Mouse (Mus musculus): ENCODE measurements around the gene Habp2. TPM values are rescaled to one million over a fixed set of nuclear protein-coding genes. Genes with fewer than 3 reads are reported as not detected.

Habp2 gene
- polyA plus RNA-seq, 2 experiments = 38.0 to 42.4 TPM

GRCm38 (mm10) chr19:56278366-56278765 is 8.6 kb upstream of the Habp2 start:
- WGBS (ENCODE audit: insufficient replicate concordance) = 61% methylated on average over 11 of the region's 11 CpGs
- no peak for DNase-seq (ENCODE audit: low read depth in 3 of 3, low spot score in 3 of 3)
- Histone ChIP-seq H3K9me3 (ENCODE audit: control insufficient read depth, low read length) (no peaks in the 10 kb centered on the region), H3K9ac (replicated peaks) (no peak overlapping the region), H3K4me3 (ENCODE audit: insufficient read depth in 1 of 2, low read depth in 2 of 2, low read length in 2 of 2) (no peak overlapping the region), H3K27ac (no peak overlapping the region), H3K4me2 (ENCODE audit: low read depth) (no peak overlapping the region), H3K36me3 (replicated peaks; ENCODE audit: control insufficient read depth, insufficient read depth, low read depth) (no peaks in the 10 kb centered on the region), H3K4me1 (replicated peaks; ENCODE audit: control insufficient read depth in 2 of 2, insufficient read depth in 2 of 2, low read length in 1 of 2) (peaks cover 0 to 6% of the 10 kb centered on the region in 2 experiments; a peak in 3 of 4 replicates), H3K27me3 (ENCODE audit: control insufficient read depth, insufficient read depth, low read length) (no peaks in the 10 kb centered on the region)
- TF ChIP-seq CTCF (IDR thresholded peaks at IDR 0.05; ENCODE audit: low read depth) = no peak
- no peak for TF ChIP-seq EP300 (IDR thresholded peaks at IDR 0.05; ENCODE audit: low read depth)
- no peak for ATAC-seq (ENCODE audit: insufficient read depth)

GRCm38 (mm10) chr19:56285222-56285621 is 1.7 kb upstream of the Habp2 start:
- TF ChIP-seq CTCF (IDR thresholded peaks at IDR 0.05; ENCODE audit: low read depth) = no peak
- TF ChIP-seq EP300 (IDR thresholded peaks at IDR 0.05; ENCODE audit: low read depth) = no peak

GRCm38 (mm10) chr19:56287580-56288367 is 837 bp downstream of the Habp2 start:
- 0 out of 4 replicates have a peak, but pooled peaks cover 0 to 5% of the 10 kb centered on the region in 2 experiments for H3K4me1 ChIP-seq (replicated peaks; ENCODE audit: control insufficient read depth in 2 of 2, insufficient read depth in 2 of 2, low read length in 1 of 2)
- no peaks in the 10 kb centered on the region for H3K27me3 ChIP-seq (ENCODE audit: control insufficient read depth, insufficient read depth, low read length)
- peak overlapping the region; percentile 33 for H3K4me2 ChIP-seq (ENCODE audit: low read depth)
- peak overlapping the region; percentile 29 to 42 for H3K4me3 ChIP-seq (ENCODE audit: insufficient read depth in 1 of 2, low read depth in 2 of 2, low read length in 2 of 2)
- TF ChIP-seq CTCF (IDR thresholded peaks at IDR 0.05; ENCODE audit: low read depth) (no peak), EP300 (IDR thresholded peaks at IDR 0.05; ENCODE audit: low read depth) (no peak)
- 50% methylated on average over 15 of the region's 15 CpGs for WGBS (ENCODE audit: insufficient replicate concordance)
- no peaks in the 10 kb centered on the region for H3K9me3 ChIP-seq (ENCODE audit: control insufficient read depth, low read length)
- H3K36me3 ChIP-seq (replicated peaks; ENCODE audit: control insufficient read depth, insufficient read depth, low read depth) = no peaks in the 10 kb centered on the region
- no peak overlapping the region for H3K27ac ChIP-seq
- H3K9ac ChIP-seq (replicated peaks) = no peak overlapping the region; the same call in 1 of the 2 replicates
- ATAC-seq (ENCODE audit: insufficient read depth) = no peak
- DNase-seq (ENCODE audit: low read depth in 3 of 3, low spot score in 3 of 3) = no peak

More at GRCm38 (mm10) chr19:56285222-56285621, 1.7 kb upstream of the Habp2 start:
- ATAC-seq (ENCODE audit: insufficient read depth) (no peak), DNase-seq (ENCODE audit: low read depth in 3 of 3, low spot score in 3 of 3) (no peak)
- Histone ChIP-seq H3K4me1 (replicated peaks; ENCODE audit: control insufficient read depth in 2 of 2, insufficient read depth in 2 of 2, low read length in 1 of 2) (0 out of 4 replicates have a peak, but pooled peaks cover 0 to 2% of the 10 kb centered on the region in 2 experiments), H3K36me3 (replicated peaks; ENCODE audit: control insufficient read depth, insufficient read depth, low read depth) (no peaks in the 10 kb centered on the region), H3K4me2 (ENCODE audit: low read depth) (no peak overlapping the region), H3K4me3 (ENCODE audit: insufficient read depth in 1 of 2, low read depth in 2 of 2, low read length in 2 of 2) (no peak overlapping the region), H3K9ac (replicated peaks) (no peak overlapping the region), H3K27me3 (ENCODE audit: control insufficient read depth, insufficient read depth, low read length) (no peaks in the 10 kb centered on the region), H3K27ac (no peak overlapping the region), H3K9me3 (ENCODE audit: control insufficient read depth, low read length) (no peaks in the 10 kb centered on the region)
- WGBS (ENCODE audit: insufficient replicate concordance) = 29% methylated on average over 4 of the region's 4 CpGs

GRCm38 (mm10) chr19:56288436-56288835 is 1.5 kb downstream of the Habp2 start:
- no peak for TF ChIP-seq EP300 (IDR thresholded peaks at IDR 0.05; ENCODE audit: low read depth)
- no peak for TF ChIP-seq CTCF (IDR thresholded peaks at IDR 0.05; ENCODE audit: low read depth)
- Histone ChIP-seq H3K4me2 (ENCODE audit: low read depth) (peak overlapping the region; percentile 33), H3K27ac (no peak overlapping the region), H3K9ac (replicated peaks) (no peak overlapping the region), H3K27me3 (ENCODE audit: control insufficient read depth, insufficient read depth, low read length) (no peaks in the 10 kb centered on the region), H3K36me3 (replicated peaks; ENCODE audit: control insufficient read depth, insufficient read depth, low read depth) (no peaks in the 10 kb centered on the region), H3K9me3 (ENCODE audit: control insufficient read depth, low read length) (no peaks in the 10 kb centered on the region), H3K4me1 (replicated peaks; ENCODE audit: control insufficient read depth in 2 of 2, insufficient read depth in 2 of 2, low read length in 1 of 2) (0 out of 4 replicates have a peak, but pooled peaks cover 0 to 5% of the 10 kb centered on the region in 2 experiments), H3K4me3 (ENCODE audit: insufficient read depth in 1 of 2, low read depth in 2 of 2, low read length in 2 of 2) (peak overlapping the region; percentile 29 to 42)
- 49% methylated on average over 4 of the region's 4 CpGs for WGBS (ENCODE audit: insufficient replicate concordance)
- no peak for DNase-seq (ENCODE audit: low read depth in 3 of 3, low spot score in 3 of 3)
- ATAC-seq (ENCODE audit: insufficient read depth) = no peak

GRCm38 (mm10) chr19:56289642-56290041 is 2.7 kb downstream of the Habp2 start:
- H3K4me3 ChIP-seq (ENCODE audit: insufficient read depth in 1 of 2, low read depth in 2 of 2, low read length in 2 of 2) = peak overlapping the region in 1 of 2 experiments; percentile 42; a peak in 2 of 4 replicates
- no peak for ATAC-seq (ENCODE audit: insufficient read depth)
- H3K4me1 ChIP-seq (replicated peaks; ENCODE audit: control insufficient read depth in 2 of 2, insufficient read depth in 2 of 2, low read length in 1 of 2) = peaks cover 0 to 8% of the 10 kb centered on the region in 2 experiments; a peak in 1 of 4 replicates
- H3K36me3 ChIP-seq (replicated peaks; ENCODE audit: control insufficient read depth, insufficient read depth, low read depth) = no peaks in the 10 kb centered on the region
- WGBS (ENCODE audit: insufficient replicate concordance) = 66% methylated on average over 8 of the region's 8 CpGs
- no peak overlapping the region for H3K9ac ChIP-seq (replicated peaks)
- no peak overlapping the region for H3K27ac ChIP-seq
- peak overlapping the region; percentile 45 for H3K4me2 ChIP-seq (ENCODE audit: low read depth)
- H3K9me3 ChIP-seq (ENCODE audit: control insufficient read depth, low read length) = no peaks in the 10 kb centered on the region
- TF ChIP-seq EP300 (IDR thresholded peaks at IDR 0.05; ENCODE audit: low read depth) = no peak
- no peak for TF ChIP-seq CTCF (IDR thresholded peaks at IDR 0.05; ENCODE audit: low read depth)
- no peak for DNase-seq (ENCODE audit: low read depth in 3 of 3, low spot score in 3 of 3)
- no peaks in the 10 kb centered on the region for H3K27me3 ChIP-seq (ENCODE audit: control insufficient read depth, insufficient read depth, low read length)
